Mouse (Mus musculus): ENCODE results near the gene Elmo3. TPM values are rescaled to one million over a fixed set of nuclear protein-coding genes. Genes with fewer than 3 reads are reported as not detected.

Gene Elmo3
- polyA plus RNA-seq, 1 experiment from 2014 or later = 12.1 TPM

DNA sequence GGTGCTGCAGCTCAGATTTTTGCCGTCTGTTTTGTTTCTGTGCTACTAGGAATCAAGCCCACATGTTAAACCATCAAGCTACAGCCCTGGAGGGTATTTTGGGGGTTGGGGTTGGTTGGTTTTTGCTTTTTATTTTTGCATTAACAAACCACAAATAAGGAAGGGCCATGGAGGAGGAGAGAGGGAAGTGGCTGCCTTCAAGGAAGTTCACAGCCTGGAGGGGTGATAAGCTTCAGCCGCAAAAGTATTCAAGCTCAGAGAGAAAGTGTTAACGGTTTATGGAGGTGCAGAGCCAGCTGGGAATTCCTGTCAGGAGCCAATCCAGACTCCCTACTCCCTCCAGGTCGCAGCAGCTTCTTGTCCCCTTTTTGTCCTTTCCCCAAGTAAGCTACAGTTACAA, 33.6 kb downstream of the Elmo3 start:
- ATAC-seq (ENCODE audit: borderline replicate concordance, extremely low read depth, low FRiP score, low TSS enrichment) = no peak
- H3K27me3 ChIP-seq = no peaks in the 10 kb centered on the region
- H3K9ac ChIP-seq = no peak overlapping the region
- H3K4me2 ChIP-seq = no peak overlapping the region
- no peak overlapping the region for H3K4me3 ChIP-seq
- WGBS = 32% methylated on average over 4 of the region's 4 CpGs
- no peak overlapping the region; the same call in 1 of the 2 replicates for H3K27ac ChIP-seq
- peaks cover 56% of the 10 kb centered on the region for H3K4me1 ChIP-seq
- H3K36me3 ChIP-seq = peaks cover 58% of the 10 kb centered on the region
- no peaks in the 10 kb centered on the region for H3K9me3 ChIP-seq

DNA sequence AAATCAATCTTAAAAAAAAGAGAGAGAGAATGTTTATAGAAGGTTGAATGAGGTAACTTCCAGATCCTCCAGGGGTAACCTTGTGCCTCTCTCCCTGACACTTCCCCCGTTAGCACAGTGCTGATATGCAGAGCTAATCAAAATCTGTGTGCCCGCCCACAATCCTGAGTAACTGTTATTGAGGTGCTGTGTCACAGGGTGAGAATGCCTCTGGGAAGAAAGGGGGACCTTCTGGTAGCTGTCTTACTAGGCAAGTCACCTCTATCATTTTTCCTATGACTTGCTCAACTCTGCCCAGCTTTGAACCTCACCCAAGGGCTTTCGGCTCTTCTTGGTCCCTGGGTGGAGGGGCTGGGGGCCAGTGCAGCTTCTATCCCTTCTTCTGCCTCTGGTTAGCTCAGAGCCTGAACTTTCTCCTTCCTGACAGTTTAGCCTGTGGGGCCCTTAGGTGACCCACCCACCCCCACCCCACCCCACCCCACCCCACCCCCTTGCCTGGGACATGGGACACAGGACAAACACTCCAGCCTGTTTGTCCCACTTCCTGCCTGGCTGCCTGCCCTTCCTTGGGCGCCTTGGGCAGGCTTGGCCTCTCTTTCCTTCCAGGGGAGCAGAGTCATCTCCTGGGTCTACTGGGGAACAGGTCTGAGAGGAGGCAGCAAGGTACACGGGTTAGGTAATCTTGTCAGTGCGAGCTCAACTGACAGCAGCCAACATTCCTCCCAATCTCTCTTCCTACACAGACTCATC, 34.7 kb downstream of the Elmo3 start:
- Histone ChIP-seq H3K4me1 (peaks cover 66% of the 10 kb centered on the region), H3K27me3 (no peaks in the 10 kb centered on the region), H3K36me3 (peaks cover 48% of the 10 kb centered on the region), H3K9me3 (no peaks in the 10 kb centered on the region), H3K9ac (no peak overlapping the region), H3K27ac (peak overlapping the region; percentile 97), H3K4me3 (no peak overlapping the region), H3K4me2 (peak overlapping the region; percentile 44)
- ATAC-seq (ENCODE audit: borderline replicate concordance, extremely low read depth, low FRiP score, low TSS enrichment) = no peak
- 35% methylated on average over 6 of the region's 6 CpGs for WGBS

DNA sequence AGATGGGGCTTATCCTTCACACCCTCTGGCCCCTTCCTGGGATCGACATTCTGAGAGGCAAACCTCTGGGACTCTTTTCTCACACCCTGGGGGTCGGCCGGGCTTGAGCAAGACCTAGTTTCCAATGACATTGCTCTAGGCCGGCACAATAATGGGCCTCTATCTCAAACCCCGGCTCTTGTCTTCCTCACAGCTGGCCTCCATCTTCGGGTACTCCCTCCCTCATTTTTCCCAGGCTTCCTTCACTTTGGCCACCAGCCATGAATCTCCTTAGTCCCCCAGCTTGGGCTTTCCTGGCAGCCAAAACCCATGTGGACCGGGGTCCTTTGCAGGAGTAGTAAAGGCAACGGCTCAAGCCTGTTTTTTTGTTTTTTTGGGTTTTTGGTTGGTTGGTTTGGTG, 36.0 kb downstream of the Elmo3 start:
- H3K4me2 ChIP-seq = peak overlapping the region; percentile 44
- no peaks in the 10 kb centered on the region for H3K27me3 ChIP-seq
- H3K9me3 ChIP-seq = no peaks in the 10 kb centered on the region
- H3K36me3 ChIP-seq = peaks cover 34% of the 10 kb centered on the region
- peaks cover 79% of the 10 kb centered on the region for H3K4me1 ChIP-seq
- no peak overlapping the region for H3K9ac ChIP-seq
- WGBS = 22% methylated on average over 8 of the region's 8 CpGs
- peak overlapping the region; percentile 97 for H3K27ac ChIP-seq
- ATAC-seq (ENCODE audit: borderline replicate concordance, extremely low read depth, low FRiP score, low TSS enrichment) = peak; percentile 90
- no peak overlapping the region for H3K4me3 ChIP-seq

DNA sequence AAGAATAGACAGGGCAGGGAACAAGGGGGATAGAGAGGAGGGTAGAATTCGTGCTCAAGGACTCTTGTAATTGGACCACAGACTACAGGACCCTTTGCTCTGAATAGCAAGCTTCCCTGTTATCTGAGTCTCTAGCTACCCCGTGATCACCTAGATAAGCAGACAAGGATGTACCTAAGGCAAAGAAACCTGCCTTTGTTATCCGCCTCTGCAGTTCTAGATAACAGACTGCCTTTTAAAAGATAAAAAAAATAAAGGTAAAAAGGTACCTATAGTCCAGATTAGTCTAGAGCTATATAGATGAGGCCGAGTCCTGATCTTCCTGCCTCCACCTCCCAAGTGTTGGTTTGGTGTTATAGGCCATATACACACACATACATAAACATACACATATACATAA, 37.4 kb downstream of the Elmo3 start:
- H3K9ac ChIP-seq = no peak overlapping the region; the same call in 1 of the 2 replicates
- H3K4me2 ChIP-seq = peak overlapping the region; percentile 98
- 0 out of 2 replicates have a peak overlapping the region, but pooled peaks have one; percentile 14 for H3K4me3 ChIP-seq
- peak overlapping the region; percentile 97 for H3K27ac ChIP-seq
- no peaks in the 10 kb centered on the region for H3K27me3 ChIP-seq
- peaks cover 21% of the 10 kb centered on the region for H3K36me3 ChIP-seq
- WGBS = 60% methylated on average over 4 of the region's 4 CpGs
- ATAC-seq (ENCODE audit: borderline replicate concordance, extremely low read depth, low FRiP score, low TSS enrichment) = no peak
- peaks cover 80% of the 10 kb centered on the region for H3K4me1 ChIP-seq
- no peaks in the 10 kb centered on the region for H3K9me3 ChIP-seq

DNA sequence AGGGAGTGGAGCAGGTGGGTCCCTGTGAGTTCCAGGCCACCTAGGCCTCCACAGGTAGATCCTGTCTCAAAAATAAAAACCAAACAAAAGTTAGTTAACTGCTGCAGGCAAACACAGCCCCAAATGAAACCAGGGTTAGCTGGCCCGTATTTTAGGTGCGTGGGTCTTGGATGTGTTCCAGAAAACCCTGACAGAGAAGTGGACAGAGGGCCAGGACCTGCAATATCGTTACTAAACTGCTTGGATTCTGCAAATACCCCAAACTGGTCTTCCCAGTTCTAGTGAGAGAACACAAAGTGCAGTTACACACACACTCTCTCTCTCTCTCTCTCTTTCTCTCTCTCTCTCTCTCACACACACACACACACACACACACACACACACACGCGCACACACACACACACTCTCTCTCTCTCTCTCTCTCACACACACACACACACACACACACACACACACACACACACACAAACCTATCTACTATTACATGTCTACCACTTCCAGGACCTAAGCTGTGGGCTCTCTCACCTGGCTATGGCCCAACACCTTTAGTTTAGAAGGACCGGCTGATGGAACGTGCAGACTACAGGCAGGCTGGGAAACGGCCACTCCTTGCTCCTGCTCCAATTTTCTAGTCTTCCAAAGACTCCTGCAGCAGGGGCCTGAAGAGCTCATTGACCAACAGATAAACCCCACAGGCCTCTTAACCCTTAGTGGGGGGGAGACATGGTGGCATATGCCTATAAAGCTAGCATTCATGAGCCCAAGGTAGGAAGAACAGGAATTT, 38.6 kb downstream of the Elmo3 start:
- Histone ChIP-seq H3K4me1 (peaks cover 78% of the 10 kb centered on the region), H3K27ac (peak overlapping the region; percentile 97), H3K9ac (peak overlapping the region; percentile 72), H3K27me3 (no peaks in the 10 kb centered on the region), H3K36me3 (peaks cover 9% of the 10 kb centered on the region; the same call in 1 of the 2 replicates), H3K4me2 (peak overlapping the region; percentile 98), H3K9me3 (no peaks in the 10 kb centered on the region), H3K4me3 (peak overlapping the region; percentile 64)
- ATAC-seq (ENCODE audit: borderline replicate concordance, extremely low read depth, low FRiP score, low TSS enrichment) = no peak
- WGBS = 25% methylated on average over 8 of the region's 8 CpGs

DNA sequence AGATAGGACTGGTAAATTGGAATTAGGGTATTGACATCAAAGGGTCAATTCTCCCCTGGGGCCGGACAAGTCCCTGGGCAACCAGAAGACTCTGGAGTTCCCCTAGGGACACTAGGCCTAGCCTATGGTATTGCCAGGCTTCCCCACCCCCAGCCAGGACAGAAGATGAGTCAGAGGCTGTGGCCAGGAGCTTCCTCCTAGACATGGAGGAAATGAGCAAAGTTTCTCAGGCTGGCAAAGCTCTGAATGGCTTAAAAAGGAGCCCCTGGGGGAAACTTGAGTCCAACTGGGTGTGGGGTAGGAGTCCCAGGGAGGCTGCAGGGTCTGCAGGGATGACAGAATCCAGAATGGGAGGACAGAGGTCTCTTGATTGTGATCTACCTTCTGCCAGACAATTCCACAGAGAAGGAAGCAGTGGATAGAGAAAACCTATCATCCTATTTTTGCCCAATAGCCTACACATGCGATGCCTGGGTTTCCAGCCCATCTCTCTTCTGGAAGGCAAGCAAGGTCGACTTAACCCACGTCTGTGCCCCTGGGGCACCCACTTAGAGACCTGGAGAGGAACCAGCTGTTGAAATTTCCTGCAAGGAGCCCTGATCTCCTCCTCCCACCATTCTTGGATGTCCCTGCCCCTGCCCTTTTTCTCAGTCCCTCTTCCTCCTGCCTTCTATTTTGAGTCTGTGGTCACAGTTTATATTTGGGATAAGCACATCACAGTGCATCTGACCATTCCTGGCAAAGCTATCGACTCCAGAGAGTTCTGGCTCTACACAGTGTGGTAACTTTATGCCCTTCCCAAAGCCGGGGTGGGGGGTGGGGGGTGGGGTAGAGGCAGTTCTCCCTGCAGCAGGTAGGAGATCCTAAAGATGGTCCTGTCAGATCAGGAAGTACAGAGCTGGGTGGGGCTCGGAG, 39.9 kb downstream of the Elmo3 start:
- Histone ChIP-seq H3K9me3 (no peaks in the 10 kb centered on the region), H3K27me3 (no peaks in the 10 kb centered on the region), H3K27ac (peak overlapping the region; percentile 97), H3K4me3 (peak overlapping the region; percentile 64), H3K9ac (peak overlapping the region; percentile 72), H3K36me3 (0 out of 2 replicates have a peak, but pooled peaks cover 6% of the 10 kb centered on the region), H3K4me1 (peaks cover 73% of the 10 kb centered on the region), H3K4me2 (peak overlapping the region; percentile 98)
- ATAC-seq (ENCODE audit: borderline replicate concordance, extremely low read depth, low FRiP score, low TSS enrichment) = no peak
- 19% methylated on average over 7 of the region's 7 CpGs for WGBS

DNA sequence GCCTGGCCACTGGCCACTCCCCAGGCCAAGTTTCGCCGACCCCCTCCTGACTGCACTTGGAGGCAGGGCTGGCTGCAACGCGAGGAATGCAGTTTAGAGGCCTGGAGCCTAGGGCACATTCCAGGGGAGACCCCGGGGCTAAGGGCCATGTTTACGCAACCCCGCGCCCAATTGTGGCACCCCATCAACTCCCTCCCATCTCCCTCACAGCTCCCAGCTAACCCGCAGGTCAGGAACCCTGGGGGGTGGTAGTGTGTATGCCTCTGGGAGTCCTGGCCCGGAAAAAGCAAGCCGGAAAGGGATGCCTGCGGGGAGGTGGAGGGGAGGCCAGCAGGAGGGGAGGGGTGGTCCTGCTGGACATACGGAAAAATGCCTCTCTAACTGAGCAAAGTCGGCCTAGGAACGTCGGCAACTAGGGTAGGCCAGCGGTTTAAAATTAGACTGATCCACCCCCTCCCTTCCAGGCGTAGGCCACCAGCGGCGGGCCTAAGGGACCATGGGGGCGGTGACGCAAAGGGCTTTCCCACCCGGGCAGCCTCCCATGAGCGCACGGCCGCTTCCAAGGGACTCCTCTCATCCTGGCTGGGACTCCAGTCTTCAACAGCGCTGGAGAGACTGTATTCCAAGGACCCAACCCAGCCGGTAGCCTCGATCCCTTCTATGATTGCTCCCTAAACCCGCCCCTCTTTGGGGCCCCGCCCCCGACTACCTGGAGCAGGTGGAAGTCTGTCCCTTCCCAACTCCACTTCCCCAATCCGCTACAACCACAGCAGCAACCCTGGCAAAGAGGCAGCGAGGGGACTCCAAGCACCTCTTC, 41.4 kb downstream of the Elmo3 start:
- H3K9ac ChIP-seq = peak overlapping the region; percentile 72
- H3K27me3 ChIP-seq = no peaks in the 10 kb centered on the region
- H3K36me3 ChIP-seq = 0 out of 2 replicates have a peak, but pooled peaks cover 6% of the 10 kb centered on the region
- 0% methylated on average over 34 of the region's 34 CpGs for WGBS
- peak overlapping the region; percentile 98 for H3K4me2 ChIP-seq
- no peaks in the 10 kb centered on the region for H3K9me3 ChIP-seq
- H3K27ac ChIP-seq = peak overlapping the region; percentile 97
- peaks cover 66% of the 10 kb centered on the region for H3K4me1 ChIP-seq
- peak; percentile 64 for ATAC-seq (ENCODE audit: borderline replicate concordance, extremely low read depth, low FRiP score, low TSS enrichment)
- peak overlapping the region; percentile 64 for H3K4me3 ChIP-seq

DNA sequence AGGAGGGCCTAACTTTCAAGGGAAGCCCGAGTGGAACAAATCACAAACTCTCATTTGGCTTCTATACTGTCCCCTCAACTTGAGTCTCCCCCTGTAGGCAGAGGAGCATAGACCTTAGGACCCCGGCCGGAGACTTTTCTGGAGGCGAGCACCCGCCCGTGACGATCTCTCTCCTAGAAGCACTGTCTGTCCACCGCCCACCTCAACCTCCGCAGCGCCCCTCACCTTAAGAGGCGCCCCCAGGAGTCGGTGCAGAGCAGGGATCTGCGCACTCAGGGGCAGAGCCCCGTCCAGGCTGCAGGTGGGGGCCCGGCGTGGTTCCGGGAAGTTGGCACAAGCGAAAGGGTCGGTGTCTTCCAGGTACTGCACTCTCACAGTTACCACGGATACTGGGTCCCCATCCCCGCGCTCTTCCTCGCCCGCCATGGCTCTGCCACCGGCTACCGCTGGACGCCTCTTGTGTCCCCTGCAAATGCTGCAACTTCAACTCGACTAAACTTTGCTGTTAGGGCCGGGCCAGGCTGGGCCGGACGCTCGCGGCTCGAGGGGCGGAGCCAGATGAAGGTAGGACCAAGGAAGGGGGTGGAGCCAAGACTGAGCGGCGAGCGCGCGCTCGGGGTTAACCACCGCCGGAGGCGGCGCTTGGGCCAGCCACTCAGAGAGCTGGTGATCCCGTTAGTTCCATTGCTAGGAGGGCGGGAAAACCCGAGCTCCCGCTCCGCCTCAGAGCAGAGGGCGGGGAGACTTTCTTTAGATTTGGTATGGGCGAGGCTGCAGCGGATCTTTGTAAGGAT, 42.2 kb downstream of the Elmo3 start, which contains the start of gene Fhod1:
Fhod1 (minus strand) TSS at position 526 of the 794 bp plus-strand sequence.
- peak; percentile 85 for ATAC-seq (ENCODE audit: borderline replicate concordance, extremely low read depth, low FRiP score, low TSS enrichment)
- H3K4me1 ChIP-seq = peaks cover 58% of the 10 kb centered on the region
- no peaks in the 10 kb centered on the region for H3K9me3 ChIP-seq
- H3K9ac ChIP-seq = peak within 1 kb of the TSS; percentile 74
- 0 out of 2 replicates have a peak, but pooled peaks cover 6% of the 10 kb centered on the region for H3K36me3 ChIP-seq
- H3K27me3 ChIP-seq = no peaks in the 10 kb centered on the region
- peak within 1 kb of the TSS; percentile 98 for H3K4me2 ChIP-seq
- WGBS = under 1% methylated on average over 53 of the region's 53 CpGs
- peak within 1 kb of the TSS; percentile 64 for H3K4me3 ChIP-seq
- peak within 1 kb of the TSS; percentile 97 for H3K27ac ChIP-seq

DNA sequence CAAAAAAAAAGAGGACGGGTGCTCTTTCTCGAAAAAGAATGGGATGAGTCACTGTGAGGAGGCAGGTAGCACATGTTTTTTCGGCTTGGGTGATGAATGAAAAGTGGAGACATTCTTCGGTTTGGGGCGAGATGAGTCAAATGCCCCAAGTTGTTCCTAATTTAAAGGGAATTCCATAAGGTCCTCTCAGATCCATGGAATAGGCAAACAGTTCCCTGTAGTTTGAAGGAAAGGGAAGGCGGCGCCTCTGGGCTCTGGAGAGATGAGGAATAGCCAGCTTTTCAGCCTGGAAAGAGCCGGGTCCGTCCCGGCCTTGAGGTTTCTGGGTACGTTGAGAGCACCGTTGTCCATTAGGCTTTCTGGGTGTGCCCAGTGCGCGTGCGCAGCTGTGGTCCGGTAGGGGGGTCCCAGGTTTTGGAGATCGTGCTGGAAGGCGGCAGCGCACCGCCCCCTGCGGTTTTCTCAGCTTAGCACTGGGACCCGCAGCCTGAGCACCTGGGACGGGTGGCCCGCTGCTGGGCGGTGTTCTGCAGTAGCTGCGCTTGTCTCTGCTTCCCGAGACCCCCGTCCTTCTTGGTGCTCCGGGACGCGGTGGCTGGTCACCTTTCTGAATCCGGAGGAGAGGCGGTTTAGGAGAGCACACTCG, 43.2 kb downstream of the Elmo3 start, which contains the start of gene Slc9a5:
Slc9a5 (plus strand) TSS at position 394 of the 646 bp plus-strand sequence.
- H3K9me3 ChIP-seq = no peaks in the 10 kb centered on the region
- no peak for ATAC-seq (ENCODE audit: borderline replicate concordance, extremely low read depth, low FRiP score, low TSS enrichment)
- peak within 1 kb of the TSS; percentile 64 for H3K4me3 ChIP-seq
- H3K36me3 ChIP-seq = 0 out of 2 replicates have a peak, but pooled peaks cover under 1% of the 10 kb centered on the region
- no peaks in the 10 kb centered on the region for H3K27me3 ChIP-seq
- H3K4me1 ChIP-seq = peaks cover 48% of the 10 kb centered on the region
- H3K4me2 ChIP-seq = peak within 1 kb of the TSS; percentile 98
- H3K9ac ChIP-seq = peak within 1 kb of the TSS; percentile 74
- peak within 1 kb of the TSS; percentile 97 for H3K27ac ChIP-seq
- WGBS = under 1% methylated on average over 34 of the region's 34 CpGs
